Mouse (Mus musculus): ENCODE data around the gene Hs6st3. TPM values are rescaled to one million over a fixed set of nuclear protein-coding genes. Genes with fewer than 3 reads are reported as not detected.

Gene Hs6st3
- polyA plus RNA-seq, 1 experiment from 2014 or later, result 1.0 TPM

GRCm38 (mm10) chr14:119908032-119908675 lies 770.0 kb downstream of the Hs6st3 start:
- no peak for DNase-seq (ENCODE audit: low read depth, low spot score)
- POLR2A ChIA-PET, result no interaction called here
- CTCF ChIA-PET, result interaction anchor here (0.8 kb wide), 1 partner anchor 9 kb away, joined by 3 read pairs; no protein-coding TSS in a partner anchor
- no peak for ATAC-seq
- in situ Hi-C loops (cut with MboI; ENCODE audit: low pct_unique_long_range_greater_than_20kb), result no loop called here
- no peaks in the 10 kb centered on the region for H3K27me3 ChIP-seq
- TF ChIP-seq CTCF (IDR thresholded peaks at IDR 0.05), result no peak

DNA sequence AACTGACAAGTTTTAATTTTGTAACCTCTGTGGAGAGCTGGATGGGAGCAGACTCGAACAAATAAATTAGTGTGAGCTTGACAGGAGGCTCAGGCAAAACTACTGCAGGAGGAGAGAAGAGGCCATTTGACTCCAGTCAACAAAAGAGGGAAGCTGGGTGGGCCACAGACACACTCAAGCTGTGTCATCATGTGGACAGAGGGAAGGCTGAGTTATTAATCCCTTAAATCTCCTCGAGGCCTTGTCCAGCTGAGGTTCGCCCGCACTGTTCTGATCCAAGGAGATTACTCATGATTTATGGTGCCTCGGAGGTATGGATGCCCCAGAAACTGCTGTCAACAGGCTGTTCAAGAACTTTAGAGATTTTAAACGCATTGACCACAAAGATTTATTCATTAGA lies 776.4 kb downstream of the Hs6st3 start:
- in situ Hi-C loops (cut with MboI; ENCODE audit: low pct_unique_long_range_greater_than_20kb), result no loop called here
- TF ChIP-seq CTCF (IDR thresholded peaks at IDR 0.05), result no peak
- ChIA-PET POLR2A (no interaction called here), CTCF (no interaction called here)
- no peak for DNase-seq (ENCODE audit: low read depth, low spot score)
- no peak for ATAC-seq
- H3K27me3 ChIP-seq, result no peaks in the 10 kb centered on the region

- no peak for TF ChIP-seq CTCF (IDR thresholded peaks at IDR 0.05)
- CTCF ChIA-PET, result interaction anchor here (1.7 kb wide), 1 partner anchor 28 kb away, joined by 3 read pairs; no protein-coding TSS in a partner anchor
- no peak for ATAC-seq
- in situ Hi-C loops (cut with MboI; ENCODE audit: low pct_unique_long_range_greater_than_20kb), result no loop called here
- POLR2A ChIA-PET, result no interaction called here
- H3K27me3 ChIP-seq, result no peaks in the 10 kb centered on the region
- DNase-seq (ENCODE audit: low read depth, low spot score), result no peak
Measured at GRCm38 (mm10) chr14:119918281-119919034, 780.3 kb downstream of the Hs6st3 start.

GRCm38 (mm10) chr14:119919177-119919576 lies 781.0 kb downstream of the Hs6st3 start:
- POLR2A ChIA-PET, result no interaction called here
- no peaks in the 10 kb centered on the region for H3K27me3 ChIP-seq
- no peak for TF ChIP-seq CTCF (IDR thresholded peaks at IDR 0.05)
- DNase-seq (ENCODE audit: low read depth, low spot score), result no peak
- ATAC-seq, result no peak
- in situ Hi-C loops (cut with MboI; ENCODE audit: low pct_unique_long_range_greater_than_20kb), result no loop called here
- CTCF ChIA-PET, result interaction anchor here (1.7 kb wide), 1 partner anchor 29 kb away, joined by 3 read pairs; no protein-coding TSS in a partner anchor

Other genes starting within 250 kb of the Hs6st3 start
- gene Dzip1, start 212.9 kb upstream of the Hs6st3 start, polyA plus RNA-seq (2021), result 32.3 TPM
- gene Dnajc3, start 200.4 kb upstream of the Hs6st3 start, polyA plus RNA-seq (2021), result 73.5 TPM
- gene Uggt2, start 38.9 kb upstream of the Hs6st3 start, polyA plus RNA-seq (2021), result 18.5 TPM